Mouse (Mus musculus): Measurements from ENCODE around the gene Gpc6. TPM values are rescaled to one million over a fixed set of nuclear protein-coding genes. Genes with fewer than 3 reads are reported as not detected.

Gene Gpc6
- total RNA-seq, 4 experiments from 2014 or later, result 12.2 to 13.8 (median 13.0) TPM

DNA sequence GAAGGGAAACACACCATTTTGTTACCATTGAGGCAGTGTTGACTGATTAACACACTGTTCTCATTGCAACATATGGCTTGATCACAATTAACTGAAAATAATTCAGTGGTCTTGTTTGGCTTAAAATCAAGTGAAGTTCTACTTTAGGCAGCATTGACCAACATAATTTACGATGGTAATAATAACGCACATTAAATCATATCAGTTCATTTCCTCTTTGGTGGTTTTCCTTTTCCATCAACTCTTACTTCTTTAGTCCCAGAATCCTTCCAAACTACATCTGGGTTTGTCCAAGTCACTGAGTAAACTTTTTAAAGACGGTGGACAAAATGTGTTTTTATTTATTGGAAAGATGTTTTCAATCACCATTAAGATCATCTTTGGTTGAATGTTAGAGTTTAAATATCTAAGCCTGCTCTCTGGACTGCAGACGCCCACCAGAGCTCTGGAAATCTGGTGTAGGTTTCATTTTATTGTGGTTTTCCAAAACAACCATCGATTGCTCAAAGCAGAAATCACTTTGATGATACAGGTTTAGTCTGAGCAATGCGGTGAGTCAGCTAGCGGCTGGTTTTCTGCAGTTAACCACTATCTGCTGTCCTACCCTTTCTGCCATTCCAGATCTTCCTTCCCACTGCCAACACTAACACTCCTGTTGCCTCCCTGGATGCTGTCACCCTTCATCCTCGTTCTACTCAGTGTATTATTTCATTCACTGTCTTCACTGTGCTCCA, 314.7 kb downstream of the Gpc6 start:
- DNase-seq, result no peak

- no peak for DNase-seq
Observed at GRCm38 (mm10) chr14:117245631-117246030, 320.5 kb downstream of the Gpc6 start.

- no peak for DNase-seq
Observed at GRCm38 (mm10) chr14:117256192-117256591, 331.1 kb downstream of the Gpc6 start.

GRCm38 (mm10) chr14:117265653-117266052, 340.5 kb downstream of the Gpc6 start:
- no peak for DNase-seq

- DNase-seq, result no peak
Observed at GRCm38 (mm10) chr14:117267823-117268601, 342.9 kb downstream of the Gpc6 start.

DNA sequence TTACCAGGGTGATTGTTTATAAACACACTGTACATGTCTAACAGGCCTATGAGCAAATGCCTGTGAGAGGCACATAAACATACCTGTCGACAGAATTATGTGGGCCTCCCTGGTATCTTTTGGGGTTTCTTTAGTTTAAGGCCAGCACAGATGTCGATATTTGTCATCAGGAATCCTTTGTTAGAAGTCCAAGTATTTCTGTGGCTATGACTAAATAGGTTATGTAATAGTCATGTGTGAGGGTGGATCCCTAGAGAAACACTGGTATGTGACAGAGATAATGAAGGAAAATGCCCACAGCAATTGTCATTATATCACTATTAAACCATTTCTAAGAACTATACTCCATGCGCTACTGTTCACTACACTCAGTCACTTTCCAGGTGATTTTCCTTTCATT, 358.5 kb downstream of the Gpc6 start:
- DNase-seq, result no peak

DNA sequence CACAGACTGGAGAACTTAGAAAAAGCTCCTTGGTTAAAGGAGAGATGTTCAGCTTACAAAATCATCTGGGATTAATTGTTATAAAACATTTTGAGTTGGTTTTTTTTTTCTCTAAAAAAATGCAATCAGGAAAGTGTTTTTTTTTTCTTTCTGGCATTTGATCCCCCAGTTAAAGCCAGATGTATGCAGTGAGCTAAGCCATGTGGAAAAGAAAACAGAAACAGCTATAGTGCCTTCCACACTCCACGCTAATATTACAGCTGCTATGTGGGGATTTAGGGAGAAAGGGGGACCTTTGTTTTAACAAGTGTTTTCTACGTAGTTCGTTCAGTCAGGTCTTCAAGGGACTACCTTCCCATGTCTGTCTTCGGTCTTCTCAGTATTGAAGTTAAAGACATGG, 368.6 kb downstream of the Gpc6 start:
- DNase-seq, result no peak

DNA sequence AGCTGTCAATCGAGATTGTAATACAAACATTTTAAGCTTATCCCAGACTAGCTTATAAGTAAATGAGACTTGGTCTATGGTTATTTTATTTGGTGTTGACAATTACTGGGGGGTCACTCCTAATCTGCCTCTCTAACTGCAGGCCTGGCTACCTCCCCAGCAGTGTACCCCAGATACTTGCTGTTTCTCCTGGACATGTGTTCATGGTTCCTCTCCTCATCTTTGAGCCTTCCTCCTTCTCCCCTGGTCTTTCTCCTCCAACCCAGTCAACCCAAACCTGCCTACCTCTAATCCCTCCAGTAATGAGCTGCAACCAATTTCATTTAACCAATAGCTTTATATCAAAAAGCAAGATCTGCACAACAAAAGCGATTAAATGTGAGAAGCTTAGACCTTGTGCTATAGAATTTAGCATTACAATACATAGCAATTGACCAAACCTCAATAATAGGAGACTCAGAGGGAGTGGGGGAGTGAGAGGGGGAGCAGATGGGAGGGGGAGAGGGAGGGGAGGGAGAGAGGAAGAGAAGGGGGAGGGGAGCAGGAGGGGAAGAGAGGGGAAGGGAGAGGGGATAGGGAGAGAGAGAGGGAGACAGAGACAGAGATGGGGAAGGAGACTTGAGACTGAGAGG, 371.2 kb downstream of the Gpc6 start:
- DNase-seq, result no peak

- DNase-seq, result no peak
Observed at GRCm38 (mm10) chr14:117301019-117301418, 375.9 kb downstream of the Gpc6 start.

GRCm38 (mm10) chr14:117303901-117304722, 379.0 kb downstream of the Gpc6 start:
- no peak for DNase-seq

- DNase-seq, result no peak
Observed at GRCm38 (mm10) chr14:117304723-117305010, 379.6 kb downstream of the Gpc6 start.

DNA sequence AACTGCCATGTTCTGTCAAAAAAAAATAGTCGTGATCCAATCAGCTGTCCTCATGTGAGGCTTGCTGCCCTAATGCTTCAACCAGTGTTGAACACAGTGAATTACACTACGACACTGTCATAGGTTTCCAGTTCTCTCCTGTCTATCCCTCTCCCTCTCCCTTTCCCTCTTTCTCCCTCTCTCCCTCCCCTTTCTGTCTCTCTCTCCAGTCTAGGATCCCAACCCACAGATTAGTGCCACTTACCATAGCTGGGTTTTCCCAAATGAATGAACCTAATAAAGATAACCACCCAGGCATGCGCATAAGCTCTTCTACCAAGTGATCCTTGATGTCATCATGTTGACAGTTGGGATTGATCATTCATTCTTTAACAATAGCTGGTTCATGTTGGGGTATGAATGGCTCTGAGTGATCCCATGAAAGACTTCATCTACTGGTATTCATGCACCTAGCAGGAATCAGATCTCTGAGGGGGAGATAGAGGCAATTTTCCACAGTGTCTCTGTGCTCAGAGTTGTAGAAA, 384.9 kb downstream of the Gpc6 start:
- no peak for DNase-seq

DNA sequence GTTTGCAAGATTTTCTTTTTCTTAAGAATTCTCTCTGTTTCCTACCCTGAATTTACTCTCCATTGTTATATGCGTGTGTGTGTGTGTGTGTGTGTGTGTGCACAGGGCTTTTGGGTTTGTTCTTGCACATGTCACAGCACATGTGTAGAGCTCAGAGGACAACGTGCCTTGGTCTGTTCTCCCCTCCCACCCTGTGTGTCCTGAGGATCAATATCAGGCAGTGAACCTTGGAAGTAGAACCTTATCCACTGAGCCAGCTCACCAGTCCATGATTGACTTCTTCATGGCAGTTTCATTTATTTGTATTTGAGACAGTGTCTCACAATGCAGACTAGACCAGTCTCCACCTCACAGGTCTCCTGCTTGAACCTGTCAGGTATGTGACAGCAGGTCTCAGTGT, 399.1 kb downstream of the Gpc6 start:
- DNase-seq, result no peak

DNA sequence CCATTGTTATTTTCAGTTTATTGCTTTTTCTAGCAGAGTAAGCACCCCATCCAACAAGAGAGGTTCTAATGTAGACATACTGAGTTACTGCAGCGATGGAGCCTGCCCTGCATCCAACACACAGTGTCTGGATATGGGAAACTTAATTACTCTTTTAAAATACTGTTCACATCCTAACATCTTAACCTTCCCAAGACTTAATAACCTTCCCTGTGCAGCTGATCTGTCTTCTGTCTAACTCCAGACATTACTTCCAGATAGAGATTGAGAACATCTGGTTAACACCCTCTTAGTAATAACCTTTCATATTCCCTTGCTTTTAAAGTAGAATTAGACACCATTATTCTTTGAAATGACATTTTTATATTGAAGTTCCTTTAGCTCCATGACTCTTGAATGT, 407.1 kb downstream of the Gpc6 start:
- no peak for DNase-seq

GRCm38 (mm10) chr14:117337271-117337670, 412.2 kb downstream of the Gpc6 start:
- no peak for DNase-seq

DNA sequence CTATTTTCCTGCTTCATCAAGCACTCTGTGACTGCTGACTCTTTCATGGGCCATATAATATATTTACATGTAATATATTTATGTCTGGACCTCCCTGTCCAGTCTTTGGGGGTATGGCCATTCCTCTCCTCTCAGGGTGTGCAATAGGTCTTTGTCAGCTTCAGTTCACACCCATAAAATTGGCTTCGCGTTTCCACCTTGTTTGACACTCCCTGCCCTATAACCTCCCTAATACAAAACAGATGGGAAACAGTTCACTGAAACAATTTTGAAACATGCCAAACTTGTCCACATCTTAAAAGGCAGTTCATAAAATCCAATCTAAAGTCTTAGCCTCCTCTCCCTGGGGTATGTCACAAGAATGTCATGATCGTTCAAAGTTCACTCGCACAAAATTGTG, 415.4 kb downstream of the Gpc6 start:
- DNase-seq, result no peak

GRCm38 (mm10) chr14:117344505-117344904, 419.4 kb downstream of the Gpc6 start:
- no peak for DNase-seq

- DNase-seq, result no peak
Observed at GRCm38 (mm10) chr14:117346372-117346885, 421.3 kb downstream of the Gpc6 start.

DNA sequence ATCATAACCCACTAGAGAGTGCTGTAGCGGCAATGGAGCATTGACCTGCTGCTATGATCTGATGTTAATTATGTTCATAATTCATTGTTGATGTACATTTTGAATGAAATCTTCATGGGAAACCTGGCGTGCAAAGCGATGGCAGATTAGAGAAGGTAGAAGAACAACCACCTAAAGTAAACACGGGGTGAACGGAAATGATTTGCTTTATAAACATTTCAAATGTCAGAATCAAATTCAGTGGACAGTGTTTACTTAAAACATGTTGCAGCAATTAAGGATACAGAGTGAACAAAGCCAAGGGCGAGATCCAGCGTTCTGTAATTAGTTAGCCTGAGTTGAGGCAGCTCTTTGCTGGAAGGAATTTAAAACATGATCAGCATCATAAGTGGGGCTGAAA, 426.2 kb downstream of the Gpc6 start:
- no peak for DNase-seq

DNA sequence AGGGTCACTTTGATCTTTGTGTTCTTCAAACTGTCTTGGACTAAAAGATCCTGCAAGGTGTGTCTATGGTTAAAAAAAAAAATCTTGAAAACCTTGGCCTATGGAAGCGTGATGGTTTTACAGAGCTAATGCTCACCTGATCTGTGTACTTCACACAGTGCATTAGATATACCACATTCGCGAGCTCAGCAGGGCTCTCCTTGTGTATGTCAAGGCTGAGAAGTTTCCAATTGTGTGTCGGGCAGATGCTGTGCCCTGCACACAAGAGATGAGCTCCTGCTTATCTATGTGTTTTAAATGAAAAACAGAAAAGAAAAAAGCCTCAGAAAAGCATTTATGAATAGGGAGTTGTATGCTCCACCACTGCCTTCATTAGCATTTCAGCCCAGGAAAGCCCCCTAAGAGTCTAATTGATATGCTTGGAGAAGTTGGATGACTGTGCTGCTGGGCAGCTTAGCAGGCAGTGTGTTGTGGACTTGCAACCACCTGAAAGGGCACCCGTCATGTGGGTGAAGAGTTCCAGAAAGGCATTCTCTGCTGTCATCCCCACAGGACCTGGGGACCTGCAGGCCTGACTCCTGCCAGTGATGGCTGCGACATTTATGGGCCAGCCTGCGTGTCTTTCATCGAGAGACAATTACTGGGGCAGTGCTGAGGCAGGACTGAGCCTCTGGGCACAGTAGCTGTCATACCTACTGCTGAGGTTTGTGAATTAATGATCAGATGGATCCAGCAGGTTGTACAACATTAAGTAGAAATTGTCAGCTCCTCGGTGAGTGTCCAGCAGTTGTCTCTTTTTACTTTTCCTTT, 436.2 kb downstream of the Gpc6 start:
- DNase-seq, result no peak

DNA sequence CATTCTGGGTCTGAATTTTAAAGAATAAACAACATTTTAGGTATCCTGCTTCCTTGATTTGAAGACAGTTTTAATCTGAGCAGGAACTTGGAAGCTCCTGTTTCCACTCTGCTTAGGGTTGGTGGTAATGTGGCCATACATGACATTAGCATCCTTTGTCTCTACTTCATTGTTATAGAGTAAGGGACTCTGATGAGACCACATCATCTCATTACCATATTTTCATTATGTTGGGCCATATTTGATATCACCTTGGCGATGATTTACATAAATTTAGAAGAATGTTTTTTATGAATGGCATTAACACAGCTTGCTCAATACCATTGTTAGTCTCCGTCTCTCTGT, 436.8 kb downstream of the Gpc6 start:
- no peak for DNase-seq

Measured in adrenal gland, adult 8-10 months (tissue).